In genomic region chr8:69749544-69750454, GRCm38 (mm10) we compare ENCODE assay signal across 8 mouse cellular contexts. TPM values are rescaled to one million over a fixed set of nuclear protein-coding genes. Genes with fewer than 3 reads are reported as not detected.
A peak's percentile ranks its signal among the peaks of the same experiment; 100 is the strongest.
DNase-seq lines count a peak whose midpoint lies in the region; ATAC-seq and TF ChIP-seq lines count a peak whose summit lies in the region.

Gene Zfp963, minus strand, starts transcription at chr8:69749970.

- H3K27me3 ChIP-seq in forebrain, embryonic 10.5 days (ENCODE audit: poor library complexity, severe bottlenecking), result no peaks in the 10 kb centered on the region
- H3K27me3 ChIP-seq in heart, embryonic 15.5 days, result no peaks in the 10 kb centered on the region
- no peaks in the 10 kb centered on the region for H3K27me3 ChIP-seq in liver, embryonic 14.5 days (ENCODE audit: control insufficient read depth, insufficient read depth, low read length)
- H3K27me3 ChIP-seq in neural tube, embryonic 11.5 days (ENCODE audit: control insufficient read depth, insufficient read depth, low read length), result no peaks in the 10 kb centered on the region
- no peaks in the 10 kb centered on the region for H3K27me3 ChIP-seq in stomach, postnatal 0 days (ENCODE audit: control insufficient read depth, insufficient read depth, low read length)

- no peaks in the 10 kb centered on the region for H3K9me3 ChIP-seq in forebrain, embryonic 10.5 days
- H3K9me3 ChIP-seq in heart, embryonic 15.5 days (replicated peaks), result no peaks in the 10 kb centered on the region
- no peaks in the 10 kb centered on the region for H3K9me3 ChIP-seq in liver, embryonic 14.5 days (ENCODE audit: control insufficient read depth, low read length)
- H3K9me3 ChIP-seq in neural tube, embryonic 11.5 days (ENCODE audit: control insufficient read depth, low read length), result no peaks in the 10 kb centered on the region
- no peaks in the 10 kb centered on the region for H3K9me3 ChIP-seq in stomach, postnatal 0 days (ENCODE audit: control insufficient read depth, low read length)

- peaks cover 14% of the 10 kb centered on the region for H3K4me1 ChIP-seq in forebrain, embryonic 10.5 days
- H3K4me1 ChIP-seq in heart, embryonic 15.5 days (replicated peaks), result peaks cover 12% of the 10 kb centered on the region
- peaks cover 28 to 38% of the 10 kb centered on the region in 2 experiments for H3K4me1 ChIP-seq in liver, embryonic 14.5 days (replicated peaks; ENCODE audit: control insufficient read depth in 2 of 2, insufficient read depth in 2 of 2, low read length in 1 of 2)
- H3K4me1 ChIP-seq in neural tube, embryonic 11.5 days (ENCODE audit: control insufficient read depth, insufficient read depth, low read length), result peaks cover 3% of the 10 kb centered on the region
- peaks cover 3% of the 10 kb centered on the region; the same call in 1 of the 2 replicates for H3K4me1 ChIP-seq in stomach, postnatal 0 days (replicated peaks; ENCODE audit: control insufficient read depth, insufficient read depth)

- ATAC-seq in heart, embryonic 15.5 days (replicated peaks; ENCODE audit: insufficient number of reproducible peaks, insufficient read depth, low FRiP score, low read depth), result peak; percentile 99
- peak; percentile 98 for ATAC-seq in liver, embryonic 14.5 days (ENCODE audit: insufficient read depth)
- ATAC-seq in neural tube, embryonic 11.5 days (ENCODE audit: insufficient read depth, low FRiP score, low TSS enrichment), result peak; percentile 98
- peak; percentile 99 for ATAC-seq in stomach, postnatal 0 days (ENCODE audit: low FRiP score, low TSS enrichment)

- 3% methylated on average over 48 of the region's 48 CpGs for WGBS in forebrain, embryonic 10.5 days
- 3% methylated on average over 47 of the region's 48 CpGs for WGBS in heart, embryonic 15.5 days
- 4% methylated on average over 48 of the region's 48 CpGs for WGBS in liver, embryonic 14.5 days (ENCODE audit: insufficient replicate concordance)
- WGBS in neural tube, embryonic 11.5 days, result 3% methylated on average over 48 of the region's 48 CpGs
- 3% methylated on average over 47 of the region's 48 CpGs for WGBS in stomach, postnatal 0 days

- peak; percentile 17; the same call in 1 of the 2 replicates for TF ChIP-seq CTCF in liver, embryonic 14.5 days (IDR thresholded peaks at IDR 0.05; ENCODE audit: low read depth)
- TF ChIP-seq CTCF in stomach, postnatal 0 days (IDR thresholded peaks at IDR 0.05; ENCODE audit: low read depth), result no peak

- peak within 1 kb of the TSS; percentile 98 for H3K27ac ChIP-seq in forebrain, embryonic 10.5 days
- peak within 1 kb of the TSS; percentile 100 for H3K27ac ChIP-seq in heart, embryonic 15.5 days
- peak within 1 kb of the TSS; percentile 92 for H3K27ac ChIP-seq in liver, embryonic 14.5 days
- H3K27ac ChIP-seq in neural tube, embryonic 11.5 days (ENCODE audit: low read depth, low read length), result peak within 1 kb of the TSS; percentile 97
- peak within 1 kb of the TSS; percentile 97 for H3K27ac ChIP-seq in stomach, postnatal 0 days (replicated peaks)

- H3K36me3 ChIP-seq in forebrain, embryonic 10.5 days (replicated peaks), result peaks cover 17% of the 10 kb centered on the region
- H3K36me3 ChIP-seq in heart, embryonic 15.5 days, result no peaks in the 10 kb centered on the region
- H3K36me3 ChIP-seq in liver, embryonic 14.5 days (replicated peaks; ENCODE audit: control insufficient read depth, insufficient read depth, low read depth), result no peaks in the 10 kb centered on the region
- H3K36me3 ChIP-seq in neural tube, embryonic 11.5 days (ENCODE audit: control insufficient read depth, insufficient read depth, low read length), result no peaks in the 10 kb centered on the region
- no peaks in the 10 kb centered on the region for H3K36me3 ChIP-seq in stomach, postnatal 0 days (ENCODE audit: control insufficient read depth, insufficient read depth, low read length)

- peak within 1 kb of the TSS; percentile 94 for H3K9ac ChIP-seq in heart, embryonic 15.5 days
- H3K9ac ChIP-seq in liver, embryonic 14.5 days (replicated peaks), result peak within 1 kb of the TSS; percentile 77
- H3K9ac ChIP-seq in neural tube, embryonic 11.5 days (ENCODE audit: low read length), result peak within 1 kb of the TSS; percentile 92
- H3K9ac ChIP-seq in stomach, postnatal 0 days (ENCODE audit: low read length), result peak within 1 kb of the TSS; percentile 84

- no peak for TF ChIP-seq EP300 in liver, embryonic 14.5 days (IDR thresholded peaks at IDR 0.05; ENCODE audit: low read depth)
- TF ChIP-seq EP300 in stomach, postnatal 0 days (optimal IDR thresholded peaks at IDR 0.05), result no peak

- H3K4me2 ChIP-seq in heart, embryonic 15.5 days, result peak within 1 kb of the TSS; percentile 60
- peak within 1 kb of the TSS; percentile 77 for H3K4me2 ChIP-seq in liver, embryonic 14.5 days (ENCODE audit: low read depth)
- peak within 1 kb of the TSS; percentile 33 for H3K4me2 ChIP-seq in neural tube, embryonic 11.5 days (ENCODE audit: low read depth)
- peak within 1 kb of the TSS; percentile 54 for H3K4me2 ChIP-seq in stomach, postnatal 0 days (replicated peaks; ENCODE audit: low read depth)

- DNase-seq in CD8-positive naive resting alpha-beta T cell, adult 2 months (ENCODE audit: low read depth in 2 of 2, low spot score in 2 of 2), result peak; percentile 94 to 98
- DNase-seq in c-Kit-positive CD71-negative TER-119-negative erythroid progenitor cells, embryonic 14.5 days (ENCODE audit: low read depth), result peak; percentile 90
- peak; percentile 94 for DNase-seq in forebrain, embryonic 10.5 days (ENCODE audit: extremely low spot score, low spot score)
- DNase-seq in kidney, postnatal 25 days, result peak; percentile 96 to 97
- peak; percentile 89 to 91 (median 91) for DNase-seq in liver, embryonic 14.5 days (ENCODE audit: low read depth in 3 of 3, low spot score in 3 of 3)
- DNase-seq in neural tube, embryonic 11.5 days (ENCODE audit: low spot score), result peak; percentile 96
- DNase-seq in stomach, postnatal 0 days (ENCODE audit: low spot score), result peak; percentile 95

- peak within 1 kb of the TSS; percentile 76 for H3K4me3 ChIP-seq in forebrain, embryonic 10.5 days
- peak within 1 kb of the TSS; percentile 80 for H3K4me3 ChIP-seq in heart, embryonic 15.5 days
- peak within 1 kb of the TSS; percentile 70 to 79 for H3K4me3 ChIP-seq in liver, embryonic 14.5 days (ENCODE audit: insufficient read depth in 1 of 2, low read depth in 2 of 2, low read length in 2 of 2)
- peak within 1 kb of the TSS; percentile 63 for H3K4me3 ChIP-seq in neural tube, embryonic 11.5 days (ENCODE audit: low read depth, low read length)
- peak within 1 kb of the TSS; percentile 58 for H3K4me3 ChIP-seq in stomach, postnatal 0 days (ENCODE audit: low read depth, low read length)

RNA-seq across cellular contexts. Expression of gene Zfp963, which starts in this region (rescaled TPM):
- 4.6 and 5.8 TPM in 2 replicates for polyA plus RNA-seq in forebrain, embryonic 10.5 days (2016; fragmentation: Nextera tagmentation; extraction: Ambion mirVana)
- 3.1 and 4.6 TPM in 2 replicates for polyA plus RNA-seq in heart, embryonic 15.5 days (2015; fragmentation: Nextera tagmentation; extraction: Ambion mirVana)
- 1.2 and 1.8 TPM in 2 replicates for polyA plus RNA-seq in liver, embryonic 14.5 days (2012; rRNA removed)
- 1.9 and 2.0 TPM in 2 replicates for polyA plus RNA-seq in liver, embryonic 14.5 days (2014; fragmentation: Nextera tagmentation; extraction: Ambion mirVana)
- 7.6 and 8.8 TPM in 2 replicates for polyA plus RNA-seq in neural tube, embryonic 11.5 days (2014; fragmentation: Nextera tagmentation; extraction: Ambion mirVana)
- polyA plus RNA-seq in stomach, postnatal 0 days (2015; fragmentation: Nextera tagmentation; extraction: Ambion mirVana), result 2.8 and 3.3 TPM in 2 replicates

Comparison
In these comparisons a context has a peak if more than half of its experiments do, and no peak if none do; other contexts are left out.
1. Peak in every context shown above with its lines: DNase-seq, ATAC-seq, H3K4me3 ChIP-seq and H3K27ac ChIP-seq.